Mouse (Mus musculus) Patski (cell line): Measurements from ENCODE around the gene Fam180a. TPM values are rescaled to one million over a fixed set of nuclear protein-coding genes. Genes with fewer than 3 reads are reported as not detected.

Experiments
- ATAC-seq: fragments of 100-300 bp; one replicate; pipeline ENCODE4 v1.8.0; 2021
- CTCF ChIA-PET: fragments of 350-600 bp; sonication (Branson Sonifier 250); formaldehyde crosslinking; loops from one replicate; lab custom pipeline; 2022; ENCODE audit warnings: inconsistent platforms; lab: Charles Lee
- POLR2A ChIA-PET: fragments of 350-600 bp; sonication (Branson Sonifier 250); formaldehyde crosslinking; loops from one replicate; lab custom pipeline; 2022; ENCODE audit warnings: antibody characterized with exemption, inconsistent platforms; lab: Charles Lee
- DNase-seq: peaks from one replicate; pipeline ENCODE4 v3.0.0-alpha.2; 2011; ENCODE audit warnings: low read depth, low spot score
- H3K27me3 ChIP-seq: fragments of 371-371 bp; one replicate; pipeline ENCODE4 v1.5.1; 2021
- CTCF ChIP-seq: fragments of 100-300 bp; IDR thresholded peaks from one replicate; pipeline ENCODE4 v1.5.1; 2021
- in situ Hi-C: fragments of 300-500 bp; cut with MboI; formaldehyde crosslinking; loops from 3 replicates; pipeline ENCODE4 v1.11.1; 2018; ENCODE audit warnings: low pct_unique_long_range_greater_than_20kb, mixed read lengths
- polyA plus RNA-seq: library from polyadenylated mRNA; unstranded; gene quantifications from one replicate; pipeline ENCODE4 v1.2.3, GENCODE M21; 2021

The Fam180a gene
- polyA plus RNA-seq, 1 experiment from 2014 or later: not detected

DNA sequence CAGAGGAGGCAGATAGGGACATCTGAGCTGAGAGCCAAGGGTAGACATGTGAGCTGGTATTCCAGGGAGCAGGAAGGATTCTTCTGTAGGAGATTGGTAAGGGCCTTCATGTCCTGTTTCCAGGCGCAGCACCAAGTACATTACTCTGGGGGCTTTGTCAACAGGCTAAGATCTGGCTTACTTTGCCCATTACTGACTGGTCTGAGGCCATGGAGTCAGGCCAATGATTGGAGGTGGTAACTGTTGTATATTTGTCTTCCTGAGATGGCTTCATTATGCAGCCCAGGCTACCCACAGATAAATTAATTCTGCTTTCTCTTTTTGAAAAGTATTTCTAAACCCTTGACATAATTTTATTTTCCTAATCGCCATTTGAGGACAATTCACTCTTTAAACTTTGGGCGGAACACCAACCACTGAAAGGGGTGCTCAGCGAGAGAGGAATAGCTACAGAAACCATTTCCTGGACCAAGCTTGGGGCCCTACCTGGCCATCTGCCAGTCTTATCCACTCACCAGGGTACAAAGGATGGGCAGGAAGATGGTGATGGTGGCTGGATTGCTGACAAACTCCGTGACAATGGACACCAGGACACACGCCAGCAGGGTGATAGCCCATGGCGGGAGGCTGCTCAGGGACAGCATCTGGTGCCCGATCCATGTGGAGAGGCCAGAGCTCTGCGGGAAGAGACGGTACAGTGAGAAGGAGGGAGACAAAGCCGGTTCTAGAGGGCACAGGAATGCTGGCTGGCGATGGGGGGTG, 54.7 kb downstream of the Fam180a start:
- no peak for TF ChIP-seq CTCF
- no peak for ATAC-seq
- CTCF ChIA-PET: interaction anchor here (0.8 to 1.3 kb wide), 3 partner anchors 10 to 47 kb away, joined by 3 to 6 read pairs (median 3); no protein-coding TSS in a partner anchor
- in situ Hi-C loops: no loop called here
- no peak for DNase-seq
- no peaks in the 10 kb centered on the region for H3K27me3 ChIP-seq
- POLR2A ChIA-PET: no interaction called here

DNA sequence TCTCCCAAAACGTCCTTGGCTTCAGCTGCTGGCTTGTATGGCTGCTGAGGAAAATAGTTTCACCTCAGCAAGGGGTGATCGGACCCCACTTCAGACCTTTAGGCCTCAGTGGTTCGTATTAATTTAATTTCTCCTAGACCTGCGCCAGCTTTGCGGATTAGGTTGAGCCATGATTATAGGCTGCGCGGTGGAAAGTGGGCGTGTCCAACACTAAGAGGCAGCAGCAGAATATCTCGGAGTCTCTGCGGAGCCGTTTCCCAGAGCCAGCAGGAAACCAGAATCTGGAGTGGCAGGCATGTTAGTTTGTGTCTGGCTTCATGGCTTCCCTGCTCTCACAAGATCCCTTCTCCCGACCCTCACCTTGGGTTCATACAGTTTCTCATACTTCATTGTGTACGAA, 56.3 kb downstream of the Fam180a start:
- DNase-seq (no peak), ATAC-seq (no peak)
- H3K27me3 ChIP-seq: no peaks in the 10 kb centered on the region
- in situ Hi-C loops: no loop called here
- TF ChIP-seq CTCF: no peak
- POLR2A ChIA-PET: interaction anchor here (0.8 kb wide), 1 partner anchor 9 kb away, joined by 3 read pairs; no protein-coding TSS in a partner anchor
- CTCF ChIA-PET: interaction anchor here (1.4 kb wide), 1 partner anchor 10 kb away, joined by 3 read pairs; no protein-coding TSS in a partner anchor

DNA sequence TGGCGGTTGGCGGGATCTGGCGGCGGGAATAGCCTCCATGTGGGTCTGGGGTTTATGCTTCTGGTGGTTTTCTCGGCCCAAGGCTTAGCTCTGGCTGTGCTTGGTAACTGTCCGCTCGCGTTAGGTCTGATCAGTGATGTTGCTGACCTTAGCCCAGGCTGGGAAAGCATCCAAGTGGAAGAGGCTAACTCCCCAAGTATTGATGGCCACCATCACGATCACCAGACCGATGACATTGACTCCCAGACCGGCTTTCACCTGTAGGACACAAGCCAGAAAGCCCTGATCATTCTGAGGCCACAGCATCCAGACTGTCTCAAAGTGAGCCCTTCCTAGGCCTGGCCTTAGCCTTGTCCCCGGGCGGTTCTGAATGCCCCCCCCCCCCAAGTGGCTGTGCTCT, 57.2 kb downstream of the Fam180a start:
- in situ Hi-C loops: no loop called here
- TF ChIP-seq CTCF: no peak
- POLR2A ChIA-PET: no interaction called here
- ATAC-seq (no peak), DNase-seq (no peak)
- no peaks in the 10 kb centered on the region for H3K27me3 ChIP-seq
- CTCF ChIA-PET: interaction anchor here (1.4 to 1.8 kb wide), 3 partner anchors 9 to 19 kb away, joined by 3 to 7 read pairs (median 5); no protein-coding TSS in a partner anchor

GRCm38 (mm10) chr6:35265580-35266278, 60.2 kb downstream of the Fam180a start:
- ChIA-PET POLR2A (no interaction called here), CTCF (no interaction called here)
- no peaks in the 10 kb centered on the region for H3K27me3 ChIP-seq
- TF ChIP-seq CTCF: no peak
- ATAC-seq: no peak
- DNase-seq: no peak
- in situ Hi-C loops: no loop called here

Other genes starting within 250 kb of the Fam180a start
- gene Cnot4, start 192.4 kb downstream of the Fam180a start, polyA plus RNA-seq: 19.5 TPM
- gene Nup205, start 148.7 kb downstream of the Fam180a start, polyA plus RNA-seq: 43.6 TPM
- not detected for gene Slc13a4, start 18.0 kb downstream of the Fam180a start, polyA plus RNA-seq
- gene Mtpn, start 213.7 kb upstream of the Fam180a start, polyA plus RNA-seq: 174 TPM